Mouse (Mus musculus) mouse trophoblast stem cell (cell line): Measurements from ENCODE around the gene Magoh.

Source experiments
- in situ Hi-C, 2 experiments: fragments of 300-500 bp; cut with MseI, MboI; formaldehyde crosslinking; loops; 2 replicates in 1 of 2; 3 replicates in 1 of 2; pipeline ENCODE4 v1.15.1; 2025

The Magoh gene

DNA sequence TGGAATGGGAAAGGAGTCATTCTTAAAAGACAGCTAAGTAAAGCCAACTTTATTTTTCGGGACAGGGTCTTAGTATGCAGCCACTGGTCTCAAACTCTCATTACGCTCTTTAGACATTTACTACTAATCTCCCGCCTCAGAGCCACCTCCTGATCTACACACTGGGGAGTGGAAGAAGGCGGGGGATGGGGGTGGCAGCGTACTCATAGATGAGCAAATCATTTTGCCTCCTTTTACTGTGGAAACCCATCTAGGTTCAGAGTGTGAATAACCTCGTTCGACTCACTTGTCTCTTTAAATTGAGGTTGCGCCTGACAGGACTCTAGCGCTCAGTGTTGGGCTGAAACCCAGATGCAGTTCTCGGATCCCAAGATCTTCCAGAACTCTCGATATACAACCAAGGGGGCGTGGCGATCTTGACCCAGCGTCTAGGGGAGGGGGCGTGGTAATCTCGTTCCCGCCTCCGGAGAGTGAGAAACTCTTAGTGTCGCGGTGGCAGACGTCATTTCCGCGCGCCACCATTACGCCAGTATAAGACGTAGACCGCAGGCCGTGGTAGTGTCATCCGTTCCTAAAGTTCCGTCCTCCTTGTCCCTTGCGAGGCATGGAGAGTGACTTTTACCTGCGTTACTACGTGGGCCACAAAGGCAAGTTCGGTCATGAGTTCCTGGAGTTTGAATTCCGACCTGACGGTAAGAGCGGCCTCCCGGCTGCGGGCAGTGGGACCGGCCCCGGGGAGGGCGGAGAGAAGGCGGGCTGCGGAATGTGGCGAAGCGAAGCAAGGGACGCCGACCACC, at the start of gene Magoh:
Gene Magoh (plus strand): TSS at position 502 of the 797 bp plus-strand sequence.
- in situ Hi-C loops, result no loop called here

DNA sequence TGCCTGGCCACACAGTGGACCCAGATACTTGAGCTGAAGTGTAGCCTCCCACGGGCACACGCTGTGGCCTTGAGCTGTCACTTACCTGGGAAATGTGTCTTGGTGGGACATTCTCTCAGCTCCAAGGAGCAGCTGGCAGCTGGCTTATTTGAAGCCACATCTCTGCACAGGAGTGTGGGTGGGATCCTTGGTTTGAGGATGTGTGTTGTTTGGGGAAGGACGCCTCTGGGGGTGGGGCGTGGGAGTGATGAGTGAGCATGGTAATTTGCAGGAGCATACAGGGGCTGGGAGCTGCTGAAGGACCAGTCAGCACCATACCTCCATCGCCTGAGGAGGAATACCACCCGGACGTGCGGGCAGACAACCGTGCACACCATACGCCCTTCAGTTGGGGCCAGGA, 49.4 kb upstream of the Magoh start:
- in situ Hi-C loops, result no loop called here

DNA sequence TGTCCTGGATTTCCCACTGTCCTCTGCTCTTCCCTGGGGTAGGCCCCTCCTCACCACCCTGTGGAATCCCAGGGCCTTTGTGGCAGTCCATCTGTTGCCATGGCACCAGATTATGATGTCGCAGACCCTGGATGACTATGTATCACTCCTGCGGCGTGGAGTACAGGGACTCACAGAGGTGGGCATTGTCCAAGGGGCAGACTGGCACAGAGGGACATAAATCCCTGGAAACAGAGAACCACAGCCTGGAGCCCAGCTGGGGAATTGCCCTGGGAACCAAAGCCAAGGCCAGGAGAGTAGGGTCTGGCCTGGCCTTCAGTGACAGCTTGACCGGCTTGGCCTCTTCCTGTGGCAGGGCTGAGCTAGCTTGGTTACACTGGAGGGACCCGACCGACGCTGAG, 48.7 kb upstream of the Magoh start:
- in situ Hi-C loops, result no loop called here

DNA sequence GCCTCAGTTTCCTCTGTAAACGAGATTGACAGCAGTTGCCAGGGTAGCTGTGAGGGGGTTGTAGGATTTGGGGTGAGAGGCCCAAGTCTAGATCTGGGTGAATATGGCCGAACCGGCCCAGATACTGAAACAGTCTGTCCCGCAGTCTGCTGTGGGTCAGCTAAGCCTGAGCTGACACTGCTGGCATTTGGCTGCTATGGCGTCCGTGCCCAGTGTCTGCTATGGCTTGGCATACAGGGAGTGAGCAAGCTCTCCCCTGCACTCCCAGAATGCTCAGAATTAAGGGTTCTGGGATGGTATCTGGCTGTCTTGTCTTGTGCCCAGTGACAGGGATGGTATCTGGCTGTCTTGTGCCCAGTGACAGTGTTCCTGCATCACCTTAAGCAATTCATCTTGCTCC, 47.9 kb upstream of the Magoh start:
- in situ Hi-C loops, result no loop called here

DNA sequence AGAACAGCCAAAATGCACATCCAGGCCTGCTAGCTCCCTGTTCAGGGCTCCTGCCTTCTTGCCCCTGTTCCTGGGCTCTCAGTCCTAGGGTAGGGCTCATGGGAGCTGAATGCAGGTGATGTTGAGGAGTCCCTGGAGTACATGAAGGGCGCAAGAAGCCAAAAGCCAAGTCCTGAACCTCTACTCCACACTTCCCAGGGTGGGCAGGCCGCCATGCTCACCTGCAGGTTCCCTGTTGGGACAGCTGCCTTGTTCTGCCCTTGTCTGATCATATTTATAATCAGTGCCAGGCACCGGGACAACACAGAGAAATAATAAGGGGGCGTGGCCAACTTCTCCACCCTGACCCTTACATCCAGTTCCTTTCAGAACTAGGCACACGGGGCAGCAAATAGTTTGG, 46.0 kb upstream of the Magoh start:
- in situ Hi-C loops, result no loop called here

DNA sequence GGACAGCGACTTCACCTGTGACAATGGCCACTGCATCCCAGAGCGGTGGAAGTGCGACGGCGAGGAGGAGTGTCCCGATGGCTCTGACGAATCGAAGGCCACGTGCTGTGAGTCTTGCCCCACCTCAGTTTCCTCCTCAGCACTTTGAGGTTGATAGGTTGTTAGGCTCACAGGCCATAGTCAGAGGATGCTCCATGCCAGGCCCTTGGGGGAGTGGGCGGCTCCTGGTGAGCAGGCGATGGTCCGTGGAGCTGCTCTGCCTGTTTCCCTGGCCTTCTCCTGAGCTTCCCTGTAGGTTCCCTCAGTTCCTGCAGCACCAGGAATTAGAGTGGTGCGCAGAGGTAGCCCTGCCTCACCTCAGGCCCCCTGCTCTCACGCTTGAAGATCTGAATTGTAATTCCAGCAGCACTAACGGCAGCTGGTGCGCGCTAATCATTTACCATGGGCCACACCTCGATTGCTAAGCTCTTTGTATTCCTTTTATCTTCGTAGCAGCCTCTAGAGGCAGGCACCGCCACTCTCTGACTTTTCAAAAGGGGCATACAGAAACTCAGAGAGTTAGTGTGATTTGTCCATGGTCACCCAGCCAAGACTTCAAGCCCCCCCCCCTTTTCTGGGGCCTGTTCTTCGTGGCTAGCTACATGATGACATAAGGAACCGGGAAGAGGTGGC, 44.8 kb upstream of the Magoh start:
- in situ Hi-C loops, result loop anchor here (5.0 kb wide), 2 partner anchors 92 to 97 kb away; no protein-coding TSS in a partner anchor

- in situ Hi-C loops, result loop anchor here (5.0 kb wide), 2 partner anchors 93 to 98 kb away; no protein-coding TSS in a partner anchor
These were observed 44.0 kb upstream of the Magoh start for GRCm38 (mm10) chr4:107835508-107835909.

- in situ Hi-C loops, result loop anchor here (5.0 kb wide), 2 partner anchors 94 to 99 kb away; no protein-coding TSS in a partner anchor
These were observed 42.8 kb upstream of the Magoh start for GRCm38 (mm10) chr4:107836758-107837157.

GRCm38 (mm10) chr4:107837910-107838309, 41.6 kb upstream of the Magoh start:
- in situ Hi-C loops, result loop anchor here (5.0 kb wide), 2 partner anchors 96 to 101 kb away; no protein-coding TSS in a partner anchor

GRCm38 (mm10) chr4:107843687-107844086, 35.9 kb upstream of the Magoh start:
- in situ Hi-C loops, result no loop called here

GRCm38 (mm10) chr4:107844971-107845370, 34.6 kb upstream of the Magoh start:
- in situ Hi-C loops, result no loop called here

- in situ Hi-C loops, result no loop called here
These were observed 32.8 kb upstream of the Magoh start for GRCm38 (mm10) chr4:107846795-107847194.

GRCm38 (mm10) chr4:107848546-107848945, 31.0 kb upstream of the Magoh start:
- in situ Hi-C loops, result no loop called here

- in situ Hi-C loops, result no loop called here
These were observed 29.9 kb upstream of the Magoh start for GRCm38 (mm10) chr4:107849621-107850020.

- in situ Hi-C loops, result no loop called here
These were observed 29.5 kb upstream of the Magoh start for GRCm38 (mm10) chr4:107850091-107850490.

DNA sequence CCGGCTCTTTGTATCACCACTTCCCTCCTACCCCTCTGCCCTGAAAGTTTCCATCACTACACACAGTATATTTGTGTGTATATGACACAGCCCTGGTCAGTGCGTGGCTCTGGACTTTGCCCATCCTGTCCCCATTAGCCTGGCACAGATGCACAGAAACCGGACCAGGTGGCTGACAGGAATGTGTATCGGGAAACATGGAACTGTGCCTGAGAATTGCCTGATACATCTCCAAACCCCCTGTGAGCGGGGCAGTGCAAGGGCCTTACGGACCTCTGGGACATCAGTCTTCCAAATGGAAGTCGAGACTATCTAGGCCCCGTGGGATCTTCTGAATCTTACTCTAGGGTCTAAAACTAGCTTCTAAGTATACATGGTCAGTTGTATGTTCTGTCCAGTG, 26.2 kb upstream of the Magoh start:
- in situ Hi-C loops, result no loop called here

GRCm38 (mm10) chr4:107853836-107854235, 25.7 kb upstream of the Magoh start:
- in situ Hi-C loops, result no loop called here

DNA sequence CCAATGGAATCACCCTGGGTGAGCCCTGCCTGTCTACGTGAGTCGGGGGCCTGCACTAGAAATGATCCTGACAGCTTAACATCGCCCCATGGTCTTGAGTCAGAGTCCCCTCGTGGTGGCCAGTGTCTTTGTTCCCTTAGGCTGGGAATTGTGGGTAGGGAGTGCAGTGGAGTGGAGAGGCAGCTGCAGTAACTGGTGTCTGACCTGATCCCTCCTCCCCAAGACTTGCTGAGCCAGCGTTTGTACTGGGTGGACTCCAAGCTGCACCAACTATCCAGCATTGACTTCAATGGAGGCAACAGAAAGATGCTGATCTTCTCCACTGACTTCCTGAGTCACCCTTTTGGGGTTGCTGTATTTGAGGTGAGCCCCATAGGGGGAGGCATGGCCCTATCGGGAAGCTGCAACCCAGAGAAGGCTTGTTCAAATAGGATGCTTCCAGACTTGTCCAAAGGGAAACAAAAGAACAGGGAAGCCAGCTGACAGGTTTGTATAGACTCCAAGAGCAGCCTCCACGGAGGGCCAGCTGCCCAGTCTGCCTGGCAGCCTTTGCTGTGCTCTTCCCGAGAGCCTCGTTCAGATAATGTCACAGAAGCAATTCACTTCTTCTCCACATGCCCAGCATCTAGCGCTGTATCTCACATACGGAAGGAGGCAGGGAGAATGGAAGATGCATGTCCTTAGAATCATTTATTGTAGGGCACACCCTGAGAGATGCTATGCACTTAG, 22.4 kb upstream of the Magoh start:
- in situ Hi-C loops, result no loop called here

GRCm38 (mm10) chr4:107858995-107859394, 20.6 kb upstream of the Magoh start:
- in situ Hi-C loops, result no loop called here

DNA sequence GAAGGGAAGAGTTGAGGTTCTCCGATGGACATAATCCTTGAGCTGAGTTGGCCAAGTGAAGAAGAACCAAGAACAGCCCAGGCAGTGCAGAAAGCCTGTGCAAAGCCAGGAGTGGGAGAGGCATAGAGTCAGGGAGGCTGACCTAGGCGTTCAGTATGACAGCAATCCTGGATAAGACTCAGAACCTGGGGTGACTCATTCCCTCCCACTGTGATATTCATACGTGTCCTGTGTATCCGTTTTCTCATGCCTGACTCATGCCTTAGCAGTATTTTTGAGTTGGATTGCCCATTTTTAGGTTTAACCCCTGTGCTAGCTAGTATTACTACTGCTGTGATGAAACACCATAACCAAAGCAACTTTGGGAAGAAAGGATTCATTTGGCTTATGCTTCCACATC, 14.7 kb upstream of the Magoh start:
- in situ Hi-C loops, result no loop called here

DNA sequence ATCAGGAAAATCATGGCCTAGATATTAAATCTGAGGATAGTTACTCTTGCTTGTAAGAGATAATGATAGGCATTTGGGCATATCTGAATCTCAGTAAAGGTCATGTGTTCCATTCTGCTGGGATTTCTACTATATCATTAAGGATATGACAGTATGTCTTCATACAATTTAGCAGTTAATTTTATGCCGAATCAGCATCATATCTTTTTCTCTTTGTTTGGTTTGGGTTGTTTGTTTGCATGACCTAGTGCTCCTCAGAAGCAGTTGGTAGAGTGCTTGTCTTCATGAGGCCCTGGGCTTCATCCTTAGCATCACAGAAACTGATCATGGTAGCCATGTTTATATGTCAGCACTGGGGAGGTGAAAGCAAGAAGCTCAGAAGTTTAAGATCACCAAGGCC, 2.1 kb downstream of the Magoh start:
- in situ Hi-C loops, result no loop called here

GRCm38 (mm10) chr4:107886371-107886770, 6.8 kb downstream of the Magoh start:
- in situ Hi-C loops, result no loop called here
